ENCODE assay signal across 18 mouse cellular contexts in the genomic region with DNA sequence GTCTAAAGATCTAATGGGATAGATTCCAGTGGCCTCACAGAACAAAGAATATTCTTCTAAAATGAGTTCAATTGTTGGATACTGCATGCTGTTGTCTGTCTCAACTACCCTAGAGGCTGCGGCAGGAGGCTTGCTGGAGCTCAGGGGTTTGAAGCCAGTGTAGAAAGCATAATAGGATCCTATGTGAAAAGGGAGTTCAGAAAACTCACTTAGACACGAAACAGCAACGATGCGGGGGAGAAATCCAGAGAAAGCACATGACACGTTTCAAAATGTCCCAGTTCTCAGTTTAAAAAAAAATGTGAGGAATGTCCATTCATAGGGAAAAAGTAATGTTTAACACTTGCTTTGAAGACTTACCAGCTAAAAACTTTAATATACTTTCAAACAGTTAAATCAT. TPM values are rescaled to one million over a fixed set of nuclear protein-coding genes. Genes with fewer than 3 reads are reported as not detected.
A peak's percentile ranks its signal among the peaks of the same experiment; 100 is the strongest.
DNase-seq lines count a peak whose midpoint lies in the region; ATAC-seq and TF ChIP-seq lines count a peak whose summit lies in the region.
"Had no signal": no experiment of that assay in that cellular context is flagged by ENCODE, and none has a peak within 500 bp of the region (broad histone marks: within the 10 kb centered on the region; RNA-seq: fewer than 3 reads in every experiment).

No protein-coding gene starts in this region.

- peak; percentile 35 for DNase-seq in kidney, postnatal 0 days (ENCODE audit: low spot score)
- no peak for DNase-seq in kidney, postnatal 25 days
- DNase-seq in midbrain, postnatal 0 days (ENCODE audit: low spot score): no peak
- no peak for DNase-seq in midbrain, embryonic 14.5 days
- DNase-seq in brain, adult 2 months (ENCODE audit: low read depth, low spot score): peak; percentile 58
- DNase-seq in hindbrain, embryonic 10.5 days (ENCODE audit: low spot score): no peak
- DNase-seq: adrenal gland, adult 2 months; adrenal gland, postnatal 10 days; adrenal gland, postnatal 25 days; cerebellum, adult 11-12 months; cerebellum, adult 2 months; cerebellum, adult 9-10 months; cerebellum, postnatal 10 days; cerebellum, postnatal 25 days had no signal

- ATAC-seq in kidney, postnatal 0 days (replicated peaks; ENCODE audit: low FRiP score, low read depth): no peak
- no peak for ATAC-seq in midbrain, postnatal 0 days (ENCODE audit: low FRiP score)
- ATAC-seq in midbrain, embryonic 14.5 days (ENCODE audit: low FRiP score, low TSS enrichment): no peak
- ATAC-seq: forebrain, embryonic 13.5 days; forebrain, embryonic 15.5 days had no signal

- no peaks in the 10 kb centered on the region for H3K36me3 ChIP-seq in kidney, postnatal 0 days (ENCODE audit: insufficient read depth, low read length)
- H3K36me3 ChIP-seq in midbrain, postnatal 0 days (ENCODE audit: insufficient read depth, low read length): no peaks in the 10 kb centered on the region
- no peaks in the 10 kb centered on the region for H3K36me3 ChIP-seq in midbrain, embryonic 14.5 days (ENCODE audit: control insufficient read depth, insufficient read depth, low read length)
- H3K36me3 ChIP-seq in hindbrain, embryonic 10.5 days: no peaks in the 10 kb centered on the region
- H3K36me3 ChIP-seq: embryonic facial prominence, embryonic 10.5 days; embryonic facial prominence, embryonic 12.5 days; forebrain, embryonic 15.5 days had no signal

- H3K4me2 ChIP-seq in kidney, postnatal 0 days (ENCODE audit: low read length): no peak overlapping the region
- H3K4me2 ChIP-seq in midbrain, postnatal 0 days (ENCODE audit: low read depth, low read length, poor library complexity, severe bottlenecking): no peak overlapping the region
- H3K4me2 ChIP-seq in midbrain, embryonic 14.5 days (ENCODE audit: low read length): no peak overlapping the region
- H3K4me2 ChIP-seq: embryonic facial prominence, embryonic 12.5 days; forebrain, embryonic 13.5 days; forebrain, embryonic 15.5 days had no signal

- H3K4me1 ChIP-seq in kidney, postnatal 0 days (replicated peaks; ENCODE audit: insufficient read depth, low read length): 0 out of 2 replicates have a peak, but pooled peaks cover 3% of the 10 kb centered on the region
- H3K4me1 ChIP-seq in midbrain, postnatal 0 days (ENCODE audit: insufficient read depth, low read length): no peaks in the 10 kb centered on the region
- H3K4me1 ChIP-seq in midbrain, embryonic 14.5 days (ENCODE audit: control insufficient read depth, insufficient read depth, low read length): no peaks in the 10 kb centered on the region
- peaks cover 7% of the 10 kb centered on the region for H3K4me1 ChIP-seq in hindbrain, embryonic 10.5 days (replicated peaks)
- H3K4me1 ChIP-seq: embryonic facial prominence, embryonic 12.5 days; forebrain, embryonic 13.5 days had no signal

- no peaks in the 10 kb centered on the region for H3K9me3 ChIP-seq in kidney, postnatal 0 days (replicated peaks; ENCODE audit: low read length)
- H3K9me3 ChIP-seq in midbrain, postnatal 0 days (ENCODE audit: low read length): no peaks in the 10 kb centered on the region
- H3K9me3 ChIP-seq in midbrain, embryonic 14.5 days (ENCODE audit: control insufficient read depth, low read length): no peaks in the 10 kb centered on the region
- no peaks in the 10 kb centered on the region for H3K9me3 ChIP-seq in hindbrain, embryonic 10.5 days
- H3K9me3 ChIP-seq: embryonic facial prominence, embryonic 10.5 days; embryonic facial prominence, embryonic 12.5 days; forebrain, embryonic 13.5 days; forebrain, embryonic 15.5 days had no signal

- H3K27ac ChIP-seq in kidney, postnatal 0 days: no peak overlapping the region
- H3K27ac ChIP-seq in midbrain, postnatal 0 days (ENCODE audit: low read depth, low read length): no peak overlapping the region
- no peak overlapping the region for H3K27ac ChIP-seq in midbrain, embryonic 14.5 days (replicated peaks; ENCODE audit: low read depth, low read length)
- no peak overlapping the region for H3K27ac ChIP-seq in hindbrain, embryonic 10.5 days
- H3K27ac ChIP-seq: embryonic facial prominence, embryonic 10.5 days; embryonic facial prominence, embryonic 12.5 days; forebrain, embryonic 13.5 days; forebrain, embryonic 15.5 days had no signal

- H3K9ac ChIP-seq in kidney, postnatal 0 days (ENCODE audit: low read depth, low read length): no peak overlapping the region
- 0 out of 2 replicates have a peak overlapping the region, but pooled peaks have one; percentile 29 for H3K9ac ChIP-seq in midbrain, postnatal 0 days (replicated peaks; ENCODE audit: low read length, poor library complexity, severe bottlenecking)
- H3K9ac ChIP-seq in midbrain, embryonic 14.5 days (replicated peaks; ENCODE audit: low read length): no peak overlapping the region
- H3K9ac ChIP-seq: embryonic facial prominence, embryonic 12.5 days; forebrain, embryonic 13.5 days; forebrain, embryonic 15.5 days had no signal

- H3K27me3 ChIP-seq in kidney, postnatal 0 days (ENCODE audit: insufficient read depth, low read length): no peaks in the 10 kb centered on the region
- H3K27me3 ChIP-seq in midbrain, postnatal 0 days (ENCODE audit: insufficient read depth, low read length): no peaks in the 10 kb centered on the region
- no peaks in the 10 kb centered on the region for H3K27me3 ChIP-seq in midbrain, embryonic 14.5 days (ENCODE audit: control insufficient read depth, insufficient read depth, low read length)
- H3K27me3 ChIP-seq in hindbrain, embryonic 10.5 days (ENCODE audit: insufficient read depth, poor library complexity, severe bottlenecking): 0 out of 2 replicates have a peak, but pooled peaks cover 3% of the 10 kb centered on the region
- H3K27me3 ChIP-seq: embryonic facial prominence, embryonic 12.5 days; forebrain, embryonic 13.5 days; forebrain, embryonic 15.5 days had no signal

- H3K4me3 ChIP-seq in kidney, postnatal 0 days (replicated peaks; ENCODE audit: low read depth, low read length): no peak overlapping the region
- H3K4me3 ChIP-seq in midbrain, postnatal 0 days (ENCODE audit: low read depth, low read length): no peak overlapping the region
- no peak overlapping the region for H3K4me3 ChIP-seq in midbrain, embryonic 14.5 days (replicated peaks; ENCODE audit: low read depth, low read length)
- H3K4me3 ChIP-seq in hindbrain, embryonic 10.5 days: no peak overlapping the region
- H3K4me3 ChIP-seq: embryonic facial prominence, embryonic 10.5 days; embryonic facial prominence, embryonic 12.5 days; forebrain, embryonic 13.5 days; forebrain, embryonic 15.5 days had no signal

- TF ChIP-seq CTCF in kidney, postnatal 0 days (IDR thresholded peaks at IDR 0.05; ENCODE audit: low read depth): no peak
- no peak for TF ChIP-seq CTCF in midbrain, postnatal 0 days (IDR thresholded peaks at IDR 0.05)

- 51% methylated on average over 5 of the region's 5 CpGs for WGBS in kidney, postnatal 0 days
- WGBS in midbrain, postnatal 0 days: 85% methylated on average over 5 of the region's 5 CpGs
- 88% methylated on average over 5 of the region's 5 CpGs for WGBS in midbrain, embryonic 14.5 days
- WGBS in hindbrain, embryonic 10.5 days: 86% methylated on average over 5 of the region's 5 CpGs

RNA-seq across cellular contexts. Expression of a gene that starts 9.7 kb away (rescaled TPM):
- polyA plus RNA-seq in kidney, postnatal 0 days (2015; fragmentation: Nextera tagmentation; extraction: Ambion mirVana): 604 and 688 TPM in 2 replicates
- total RNA-seq in midbrain, postnatal 0 days (2014; rRNA removed): 217 and 224 TPM in 2 replicates
- polyA plus RNA-seq in midbrain, postnatal 0 days (2015; fragmentation: Nextera tagmentation; extraction: Ambion mirVana): 328 and 334 TPM in 2 replicates
- 410 and 413 TPM in 2 replicates for polyA plus RNA-seq in midbrain, embryonic 14.5 days (2014; fragmentation: Nextera tagmentation; extraction: Ambion mirVana)
- 464 and 510 TPM in 2 replicates for polyA plus RNA-seq in hindbrain, embryonic 10.5 days (2016; fragmentation: Nextera tagmentation; extraction: Ambion mirVana)

RNA-seq across cellular contexts. Expression of a gene that starts 21.9 kb away (rescaled TPM):
- polyA plus RNA-seq in kidney, postnatal 0 days (2015; fragmentation: Nextera tagmentation; extraction: Ambion mirVana): 112 and 115 TPM in 2 replicates
- total RNA-seq in midbrain, postnatal 0 days (2014; rRNA removed): 14.6 and 18.3 TPM in 2 replicates
- 17.8 and 18.8 TPM in 2 replicates for polyA plus RNA-seq in midbrain, postnatal 0 days (2015; fragmentation: Nextera tagmentation; extraction: Ambion mirVana)
- 6.9 and 8.2 TPM in 2 replicates for polyA plus RNA-seq in midbrain, embryonic 14.5 days (2014; fragmentation: Nextera tagmentation; extraction: Ambion mirVana)
- polyA plus RNA-seq in hindbrain, embryonic 10.5 days (2016; fragmentation: Nextera tagmentation; extraction: Ambion mirVana): 21.9 and 33.7 TPM in 2 replicates

RNA-seq across cellular contexts. Expression of a gene that starts 28.2 kb away (rescaled TPM):
- polyA plus RNA-seq in kidney, postnatal 0 days (2015; fragmentation: Nextera tagmentation; extraction: Ambion mirVana): 18.7 and 20.0 TPM in 2 replicates
- 24.1 and 26.7 TPM in 2 replicates for total RNA-seq in midbrain, postnatal 0 days (2014; rRNA removed)
- polyA plus RNA-seq in midbrain, postnatal 0 days (2015; fragmentation: Nextera tagmentation; extraction: Ambion mirVana): 13.7 and 14.1 TPM in 2 replicates
- 11.2 and 13.1 TPM in 2 replicates for polyA plus RNA-seq in midbrain, embryonic 14.5 days (2014; fragmentation: Nextera tagmentation; extraction: Ambion mirVana)
- 13.1 and 15.4 TPM in 2 replicates for polyA plus RNA-seq in hindbrain, embryonic 10.5 days (2016; fragmentation: Nextera tagmentation; extraction: Ambion mirVana)

Comparison
In these comparisons a context has a peak if more than half of its experiments do, and no peak if none do; other contexts are left out.
1. DNase-seq: peak in kidney, postnatal 0 days (single experiment) and brain, adult 2 months (single experiment); none in kidney, postnatal 25 days (0 of 2), midbrain, postnatal 0 days (single experiment), midbrain, embryonic 14.5 days (single experiment) and hindbrain, embryonic 10.5 days (single experiment).